Mouse (Mus musculus) forebrain, embryonic 12.5 days (tissue): ENCODE results near the gene Aldh1l1. TPM values are rescaled to one million over a fixed set of nuclear protein-coding genes. Genes with fewer than 3 reads are reported as not detected.

ENCODE experiments used
- ATAC-seq: fragments of 200-750 bp; cut with Nextera tagmentation; 2 replicates; pipeline ENCODE4 v1.8.0; 2017; ENCODE audit warnings: moderate TSS enrichment; ENCODE audit not compliant: low FRiP score
- H3K27ac ChIP-seq: fragments of 300-500 bp; sonication (generic); 2 replicates; pipeline ENCODE4 v1.5.1; 2016; ENCODE audit warnings: mild to moderate bottlenecking
- H3K27me3 ChIP-seq: fragments of 300-500 bp; sonication (generic); 2 replicates; pipeline ENCODE4 v1.6.1; 2016; ENCODE audit warnings: mild to moderate bottlenecking
- H3K36me3 ChIP-seq: fragments of 300-500 bp; sonication (generic); replicated peaks from 2 replicates; pipeline ENCODE4 v1.6.1; 2016; ENCODE audit warnings: mild to moderate bottlenecking
- H3K4me1 ChIP-seq: fragments of 300-500 bp; sonication (generic); 2 replicates; pipeline ENCODE4 v1.6.1; 2016
- H3K4me2 ChIP-seq: fragments of 300-500 bp; sonication (generic); 2 replicates; pipeline ENCODE4 v1.6.1; 2016; ENCODE audit warnings: mild to moderate bottlenecking, moderate library complexity
- H3K4me3 ChIP-seq: fragments of 300-500 bp; sonication (generic); replicated peaks from 2 replicates; pipeline ENCODE4 v1.5.1; 2016; ENCODE audit warnings: mild to moderate bottlenecking
- H3K9ac ChIP-seq: fragments of 300-500 bp; sonication (generic); 2 replicates; pipeline ENCODE4 v1.6.1; 2016; ENCODE audit warnings: mild to moderate bottlenecking
- H3K9me3 ChIP-seq: fragments of 300-500 bp; sonication (generic); 2 replicates; pipeline ENCODE4 v1.6.1; 2016
- WGBS: fragments of 180-500 bp; shearing (Covaris S2); methylation state at CpG from one replicate; pipeline ENCODE4 v1.1.7; 2016; 5-methylcytosine and 5-hydroxymethylcytosine counted together
- polyA plus RNA-seq: library from polyadenylated mRNA; unstranded; fragments of >200 nt; fragmentation: Nextera tagmentation; extraction: Ambion mirVana; gene quantifications from 2 replicates; pipeline ENCODE4 v1.2.1, GENCODE M21; 2016

Gene Aldh1l1
- polyA plus RNA-seq, 1 experiment from 2014 or later = 2.0 TPM

DNA sequence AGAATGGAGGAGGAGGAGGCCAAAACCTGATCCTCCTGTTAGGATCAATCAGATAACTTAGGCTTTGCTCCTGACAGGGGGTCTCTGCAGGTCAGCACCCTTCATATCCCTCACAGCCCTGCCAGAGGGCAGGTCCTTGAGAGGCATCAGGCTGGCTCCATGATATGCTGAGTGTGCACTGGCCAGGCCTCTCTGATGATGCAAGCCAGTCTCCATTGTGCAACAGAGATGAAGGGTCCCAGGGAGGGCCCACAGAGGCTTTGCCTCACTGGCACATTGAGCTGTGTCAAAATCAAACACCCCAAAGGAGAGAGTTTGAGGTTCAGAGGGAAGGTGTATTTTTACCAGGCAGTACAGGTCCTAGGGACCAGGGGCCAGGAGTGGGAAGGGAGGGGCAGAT, 28.1 kb downstream of the Aldh1l1 start:
- no peak overlapping the region for H3K4me3 ChIP-seq
- H3K27me3 ChIP-seq = no peaks in the 10 kb centered on the region; the same call in 1 of the 2 replicates
- H3K9me3 ChIP-seq = no peaks in the 10 kb centered on the region
- H3K36me3 ChIP-seq = no peaks in the 10 kb centered on the region
- ATAC-seq = no peak
- no peak overlapping the region for H3K9ac ChIP-seq
- no peak overlapping the region for H3K4me2 ChIP-seq
- H3K4me1 ChIP-seq = peaks cover 4% of the 10 kb centered on the region; the same call in 1 of the 2 replicates
- H3K27ac ChIP-seq = no peak overlapping the region

GRCm38 (mm10) chr6:90514883-90515405, 28.7 kb downstream of the Aldh1l1 start:
- WGBS = 44% methylated on average over 4 of the region's 4 CpGs
- no peaks in the 10 kb centered on the region for H3K9me3 ChIP-seq
- peak; percentile 57; the same call in 1 of the 2 replicates for ATAC-seq
- H3K4me1 ChIP-seq = peaks cover 4% of the 10 kb centered on the region; the same call in 1 of the 2 replicates
- no peak overlapping the region for H3K27ac ChIP-seq
- no peaks in the 10 kb centered on the region; the same call in 1 of the 2 replicates for H3K27me3 ChIP-seq
- H3K9ac ChIP-seq = no peak overlapping the region
- H3K36me3 ChIP-seq = no peaks in the 10 kb centered on the region
- H3K4me2 ChIP-seq = no peak overlapping the region
- H3K4me3 ChIP-seq = no peak overlapping the region

DNA sequence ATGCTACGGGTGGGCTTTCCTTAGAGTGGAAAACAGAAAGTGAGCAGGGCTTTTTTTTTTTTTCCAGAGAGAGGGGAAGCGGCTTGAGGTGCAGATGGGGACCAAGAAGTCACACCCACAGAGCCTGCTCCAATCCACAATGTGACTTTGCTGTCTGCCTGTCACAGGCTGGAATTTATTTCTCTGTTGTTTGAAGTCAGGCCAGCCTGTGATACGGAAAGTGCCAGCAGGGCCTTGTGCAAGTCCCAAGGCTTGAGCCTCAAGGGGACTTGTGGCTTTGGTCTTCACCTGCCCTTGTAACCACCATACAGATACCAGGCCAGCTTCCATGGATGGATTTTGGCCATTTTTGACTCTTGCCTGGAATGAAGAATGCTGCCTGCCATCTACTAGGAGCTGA, 32.7 kb downstream of the Aldh1l1 start:
- Histone ChIP-seq H3K4me2 (no peak overlapping the region), H3K27ac (no peak overlapping the region), H3K27me3 (no peaks in the 10 kb centered on the region; the same call in 1 of the 2 replicates), H3K9ac (no peak overlapping the region), H3K9me3 (no peaks in the 10 kb centered on the region), H3K4me3 (no peak overlapping the region), H3K4me1 (peaks cover 4% of the 10 kb centered on the region; the same call in 1 of the 2 replicates), H3K36me3 (no peaks in the 10 kb centered on the region)
- 86% methylated on average over 3 of the region's 3 CpGs for WGBS
- ATAC-seq = no peak

DNA sequence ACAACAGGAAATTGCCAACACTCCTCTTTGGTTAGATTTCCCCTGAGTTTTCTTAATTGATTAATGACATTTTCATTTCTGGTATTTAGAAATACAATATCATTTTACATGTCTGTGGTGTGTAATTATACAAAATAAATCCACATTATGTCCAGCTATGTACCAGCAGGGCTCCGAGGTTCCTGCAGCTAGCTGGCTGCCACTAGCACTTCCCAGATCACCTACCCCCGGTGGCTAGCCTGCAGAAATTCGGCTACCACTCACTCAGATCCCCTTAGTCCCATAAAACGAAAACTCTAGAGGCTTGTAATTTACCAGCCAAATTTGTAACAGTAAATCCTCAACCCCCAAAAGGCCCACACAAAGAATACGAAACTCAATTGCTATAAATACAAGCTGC, 33.1 kb downstream of the Aldh1l1 start:
- no peak overlapping the region for H3K9ac ChIP-seq
- no peak overlapping the region for H3K4me3 ChIP-seq
- no peak overlapping the region for H3K4me2 ChIP-seq
- WGBS = 71% methylated on average over 5 of the region's 5 CpGs
- H3K27me3 ChIP-seq = no peaks in the 10 kb centered on the region; the same call in 1 of the 2 replicates
- H3K4me1 ChIP-seq = peaks cover 4% of the 10 kb centered on the region; the same call in 1 of the 2 replicates
- no peaks in the 10 kb centered on the region for H3K36me3 ChIP-seq
- H3K27ac ChIP-seq = no peak overlapping the region
- ATAC-seq = no peak
- H3K9me3 ChIP-seq = no peaks in the 10 kb centered on the region

- no peak for ATAC-seq
- Histone ChIP-seq H3K4me3 (no peak overlapping the region), H3K27me3 (no peaks in the 10 kb centered on the region), H3K9me3 (no peaks in the 10 kb centered on the region), H3K27ac (no peak overlapping the region), H3K36me3 (no peaks in the 10 kb centered on the region), H3K9ac (no peak overlapping the region), H3K4me1 (no peaks in the 10 kb centered on the region), H3K4me2 (no peak overlapping the region)
- 72% methylated on average over 3 of the region's 3 CpGs for WGBS
Measured at GRCm38 (mm10) chr6:90526406-90526805, 40.2 kb downstream of the Aldh1l1 start.

DNA sequence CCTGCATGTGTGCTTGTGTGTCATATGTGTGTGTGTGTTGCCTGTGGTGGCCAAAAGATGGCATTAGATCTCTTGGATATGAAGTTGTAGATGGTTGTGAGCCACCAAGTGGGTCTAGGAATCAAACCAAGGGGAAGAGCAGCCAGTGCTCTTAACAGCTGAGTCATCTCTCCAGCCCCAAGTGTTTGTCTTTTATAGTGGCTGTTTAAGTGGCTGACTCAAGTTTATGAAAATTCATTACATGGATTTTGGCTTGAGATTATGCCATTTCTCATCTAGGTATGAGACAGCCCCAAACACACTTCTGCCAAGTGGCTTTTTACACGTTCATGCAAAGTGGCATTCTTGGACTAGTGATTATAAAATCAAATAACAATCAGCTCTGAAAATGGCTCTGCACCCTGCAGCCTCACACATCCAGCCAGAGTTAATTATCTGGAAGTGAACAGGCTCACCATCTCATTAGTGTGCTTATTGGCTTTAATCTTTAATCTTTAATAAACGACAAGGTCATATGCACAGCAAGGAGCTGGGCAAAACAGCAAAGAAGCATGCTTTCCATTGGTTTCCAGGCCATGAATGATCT, 43.3 kb downstream of the Aldh1l1 start:
- ATAC-seq = 0 out of 2 replicates have a peak, but pooled peaks have one; percentile 20
- Histone ChIP-seq H3K9ac (no peak overlapping the region), H3K27ac (no peak overlapping the region), H3K27me3 (0 out of 2 replicates have a peak, but pooled peaks cover 3% of the 10 kb centered on the region), H3K9me3 (no peaks in the 10 kb centered on the region), H3K4me2 (no peak overlapping the region), H3K4me1 (no peaks in the 10 kb centered on the region), H3K4me3 (no peak overlapping the region), H3K36me3 (no peaks in the 10 kb centered on the region)
- 25% methylated on average over 2 of the region's 2 CpGs for WGBS

GRCm38 (mm10) chr6:90532575-90533190, 46.5 kb downstream of the Aldh1l1 start:
- ATAC-seq = no peak
- H3K9me3 ChIP-seq = no peaks in the 10 kb centered on the region
- no peak overlapping the region for H3K4me3 ChIP-seq
- no peak overlapping the region for H3K9ac ChIP-seq
- H3K27me3 ChIP-seq = peaks cover 7% of the 10 kb centered on the region; the same call in 1 of the 2 replicates
- WGBS = 94% methylated on average over 6 of the region's 7 CpGs
- no peak overlapping the region for H3K27ac ChIP-seq
- no peaks in the 10 kb centered on the region for H3K4me1 ChIP-seq
- no peaks in the 10 kb centered on the region for H3K36me3 ChIP-seq
- no peak overlapping the region for H3K4me2 ChIP-seq

DNA sequence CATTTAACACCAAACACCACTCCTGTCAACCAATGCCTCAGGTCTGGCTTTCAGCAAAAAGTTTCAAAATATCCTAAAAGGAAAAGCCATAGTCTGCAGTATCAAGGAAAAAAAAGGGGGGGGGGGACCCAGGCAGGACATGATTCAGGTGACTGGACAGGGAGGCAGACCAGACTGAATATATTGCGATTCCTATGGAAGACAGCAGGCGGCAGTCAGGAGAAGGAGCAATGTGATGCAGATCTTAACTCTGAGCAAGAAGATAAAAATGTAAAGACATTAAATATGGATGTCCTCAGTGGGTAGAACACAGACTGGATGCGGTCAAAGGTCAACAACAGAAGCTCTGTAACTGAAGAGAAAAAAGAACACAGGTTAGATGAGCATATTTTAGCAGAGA, 47.3 kb downstream of the Aldh1l1 start:
- no peaks in the 10 kb centered on the region for H3K4me1 ChIP-seq
- WGBS = 80% methylated on average over 3 of the region's 3 CpGs
- H3K9ac ChIP-seq = no peak overlapping the region
- no peak overlapping the region for H3K4me2 ChIP-seq
- H3K9me3 ChIP-seq = no peaks in the 10 kb centered on the region
- H3K4me3 ChIP-seq = no peak overlapping the region
- no peaks in the 10 kb centered on the region for H3K36me3 ChIP-seq
- no peak for ATAC-seq
- no peak overlapping the region for H3K27ac ChIP-seq
- H3K27me3 ChIP-seq = peaks cover 7% of the 10 kb centered on the region; the same call in 1 of the 2 replicates

GRCm38 (mm10) chr6:90534701-90535475, 48.7 kb downstream of the Aldh1l1 start:
- WGBS = 76% methylated on average over 8 of the region's 8 CpGs
- no peak overlapping the region for H3K4me2 ChIP-seq
- peaks cover 7% of the 10 kb centered on the region; the same call in 1 of the 2 replicates for H3K27me3 ChIP-seq
- no peaks in the 10 kb centered on the region for H3K9me3 ChIP-seq
- no peak overlapping the region for H3K27ac ChIP-seq
- no peak for ATAC-seq
- no peaks in the 10 kb centered on the region for H3K4me1 ChIP-seq
- H3K36me3 ChIP-seq = no peaks in the 10 kb centered on the region
- H3K9ac ChIP-seq = no peak overlapping the region
- no peak overlapping the region for H3K4me3 ChIP-seq

DNA sequence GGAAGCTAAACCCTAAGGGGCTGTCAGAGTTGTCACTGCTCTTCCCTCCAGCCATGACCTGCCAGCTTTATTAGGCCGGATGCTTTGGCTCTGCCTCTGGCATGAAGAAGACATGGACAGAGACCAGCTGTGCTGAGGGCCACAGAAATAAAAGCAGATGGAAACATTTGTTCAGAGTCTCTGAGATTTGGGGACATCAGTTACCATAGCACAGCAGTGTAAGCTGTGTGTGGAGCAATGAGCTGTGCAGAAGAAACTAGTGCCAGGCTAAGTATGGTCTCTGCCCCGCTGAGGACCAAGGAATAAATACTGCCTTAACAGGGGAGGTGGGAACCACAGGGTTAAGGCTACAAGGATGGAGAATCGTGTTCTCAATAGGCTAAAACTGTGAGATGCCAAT, 50.6 kb downstream of the Aldh1l1 start:
- ATAC-seq = no peak

DNA sequence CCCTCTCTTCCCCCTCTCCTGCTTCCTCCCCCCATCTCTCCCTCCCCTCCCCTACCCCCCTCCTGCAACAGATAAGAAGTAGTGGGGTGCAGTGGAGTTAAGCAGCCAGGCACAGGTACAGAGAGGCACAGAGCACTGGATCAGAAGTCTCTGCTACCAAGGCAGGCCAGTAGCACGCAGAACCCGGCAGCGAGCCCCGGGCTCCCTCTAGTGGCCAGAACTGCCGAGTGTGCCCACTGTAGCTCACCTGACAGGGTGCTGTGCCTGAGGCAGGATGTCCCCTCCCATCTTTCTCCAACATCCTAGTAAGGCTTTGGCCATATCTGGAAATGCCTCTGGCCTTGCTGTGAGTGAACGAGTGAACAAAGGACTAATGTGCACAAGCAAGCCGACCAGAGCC, 51.7 kb downstream of the Aldh1l1 start:
- peak; percentile 72; the same call in 1 of the 2 replicates for ATAC-seq
- Histone ChIP-seq H3K4me3 (no peak overlapping the region), H3K4me2 (no peak overlapping the region), H3K9ac (no peak overlapping the region), H3K27me3 (peaks cover 7% of the 10 kb centered on the region; the same call in 1 of the 2 replicates), H3K9me3 (no peaks in the 10 kb centered on the region), H3K36me3 (no peaks in the 10 kb centered on the region), H3K27ac (no peak overlapping the region), H3K4me1 (peaks cover 11% of the 10 kb centered on the region; the same call in 1 of the 2 replicates)
- 7% methylated on average over 7 of the region's 7 CpGs for WGBS

More for the DNA sequence above, 50.6 kb downstream of the Aldh1l1 start:
- WGBS = 78% methylated on average over 3 of the region's 3 CpGs
- Histone ChIP-seq H3K4me3 (no peak overlapping the region), H3K27me3 (peaks cover 7% of the 10 kb centered on the region; the same call in 1 of the 2 replicates), H3K27ac (no peak overlapping the region), H3K9me3 (no peaks in the 10 kb centered on the region), H3K4me2 (no peak overlapping the region), H3K9ac (no peak overlapping the region), H3K4me1 (peaks cover 11% of the 10 kb centered on the region; the same call in 1 of the 2 replicates), H3K36me3 (no peaks in the 10 kb centered on the region)

GRCm38 (mm10) chr6:90539271-90539670, 53.0 kb downstream of the Aldh1l1 start:
- H3K9me3 ChIP-seq = no peaks in the 10 kb centered on the region
- no peak overlapping the region for H3K4me3 ChIP-seq
- peaks cover 11% of the 10 kb centered on the region; the same call in 1 of the 2 replicates for H3K4me1 ChIP-seq
- H3K9ac ChIP-seq = no peak overlapping the region
- ATAC-seq = no peak
- H3K27me3 ChIP-seq = peaks cover 7% of the 10 kb centered on the region
- H3K4me2 ChIP-seq = no peak overlapping the region
- WGBS = 94% methylated on average over 4 of the region's 4 CpGs
- H3K27ac ChIP-seq = no peak overlapping the region
- no peaks in the 10 kb centered on the region for H3K36me3 ChIP-seq
